Mouse (Mus musculus) small intestine, adult 2 months (tissue): ENCODE measurements at regions not wholly inside any gene's neighbourhood (a gene's known extent, or its start where the extent isn't known, plus 50 kb on each side); places are given as distances from the start of the nearest gene placed in this dataset.

Experiments used
- H3K27ac ChIP-seq: fragments of 200-500 bp; 2 replicates; pipeline ENCODE4 v1.5.1; 2012; ENCODE audit warnings: low read depth, low read length, control low read depth, inconsistent platforms; ENCODE audit not compliant: insufficient read depth
- H3K27me3 ChIP-seq: fragments of 200-500 bp; 2 replicates; pipeline ENCODE4 v1.6.1; 2012; ENCODE audit warnings: mild to moderate bottlenecking, moderate library complexity, low read length, inconsistent platforms; ENCODE audit not compliant: control insufficient read depth, insufficient read depth
- H3K36me3 ChIP-seq: fragments of 200-500 bp; 2 replicates; pipeline ENCODE4 v1.6.1; 2012; ENCODE audit warnings: mild to moderate bottlenecking, low read length, control low read depth, inconsistent platforms; ENCODE audit not compliant: control insufficient read depth, insufficient read depth
- H3K4me1 ChIP-seq: fragments of 200-500 bp; 2 replicates; pipeline ENCODE4 v1.6.1; 2012; ENCODE audit warnings: low read length, inconsistent platforms, mixed read lengths; ENCODE audit not compliant: control insufficient read depth, insufficient read depth, insufficient read length
- H3K4me3 ChIP-seq: fragments of 200-500 bp; 2 replicates; pipeline ENCODE4 v1.5.1; 2012; ENCODE audit warnings: low read depth, mild to moderate bottlenecking, control low read depth, inconsistent platforms, low read length, moderate library complexity
- CTCF ChIP-seq: fragments of 200-500 bp; IDR thresholded peaks from 2 replicates; pipeline ENCODE4 v1.5.1; 2012; ENCODE audit warnings: low read depth, mild to moderate bottlenecking, control low read depth, inconsistent platforms, low read length, moderate library complexity, mixed read lengths; ENCODE audit not compliant: insufficient replicate concordance, insufficient read length; ENCODE audit errors: extremely low read depth
- POLR2A ChIP-seq: fragments of 200-500 bp; IDR thresholded peaks from 2 replicates; pipeline ENCODE4 v1.6.1; 2012; ENCODE audit warnings: low read depth, mild to moderate bottlenecking, control low read depth, inconsistent platforms, low read length, moderate library complexity
- WGBS: fragments of 180-500 bp; shearing (Covaris S2); methylation state at CpG from one replicate; pipeline ENCODE4 v1.1.7; 2018; 5-methylcytosine and 5-hydroxymethylcytosine counted together

DNA sequence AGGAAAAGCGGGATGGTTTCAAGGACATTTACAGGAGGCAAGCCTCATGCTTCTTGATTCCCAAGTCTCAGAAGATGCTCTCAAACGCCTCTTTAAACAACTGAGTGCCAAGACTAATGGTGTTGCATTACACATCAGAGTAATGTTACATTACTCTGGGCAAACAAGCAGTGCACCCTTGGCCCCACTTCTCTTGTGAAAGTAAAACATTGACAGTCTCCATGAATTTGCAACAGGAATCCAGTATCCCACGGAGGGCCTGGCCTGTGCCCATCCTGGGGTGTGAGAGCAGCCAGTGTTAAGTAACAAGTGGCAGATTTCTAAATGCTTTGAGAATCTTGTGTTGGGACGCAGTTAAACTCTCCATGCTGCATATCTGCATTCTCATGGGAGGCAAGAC is 194.3 kb upstream of the Adra1b start:
- Histone ChIP-seq H3K4me3 (no peak overlapping the region), H3K27ac (no peak overlapping the region), H3K27me3 (no peaks in the 10 kb centered on the region), H3K4me1 (no peaks in the 10 kb centered on the region), H3K36me3 (no peaks in the 10 kb centered on the region)
- 53% methylated on average over 4 of the region's 4 CpGs for WGBS
- TF ChIP-seq CTCF (no peak), POLR2A (no peak)

DNA sequence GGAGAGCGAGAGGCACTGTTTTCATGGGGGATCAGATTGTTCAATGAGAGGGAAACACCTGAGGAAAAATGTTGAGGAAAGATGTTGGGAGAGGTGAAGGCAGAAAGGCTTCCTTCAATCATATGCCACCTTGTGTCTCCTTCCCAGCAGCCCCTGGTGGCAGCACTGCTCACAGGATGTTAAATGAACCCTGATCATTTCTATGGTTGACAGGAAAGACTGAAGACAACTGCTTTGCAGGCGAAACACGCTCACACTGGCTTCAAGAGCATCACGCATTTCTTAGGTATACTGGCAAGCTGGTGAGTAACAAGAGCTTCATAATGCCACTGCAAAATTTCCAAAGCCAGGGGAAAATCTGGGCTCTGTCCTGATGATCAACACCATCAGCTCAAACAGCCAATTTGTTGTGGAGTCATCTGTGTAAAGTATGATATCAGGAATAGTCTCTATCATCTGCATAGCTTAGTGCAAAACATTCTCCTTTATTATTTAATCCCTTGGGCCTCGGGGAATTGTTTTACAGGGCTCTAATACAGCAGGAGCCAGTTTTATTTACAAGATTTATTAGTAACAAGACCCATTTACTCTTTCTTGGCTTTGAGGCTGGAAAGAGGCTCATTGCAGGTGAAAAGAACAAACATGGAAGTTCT is 202.3 kb upstream of the Adra1b start:
- no peak for TF ChIP-seq CTCF
- no peak for TF ChIP-seq POLR2A
- 70% methylated on average over 5 of the region's 5 CpGs for WGBS
- no peak overlapping the region for H3K4me3 ChIP-seq
- H3K27me3 ChIP-seq: no peaks in the 10 kb centered on the region
- no peak overlapping the region for H3K27ac ChIP-seq
- no peaks in the 10 kb centered on the region for H3K36me3 ChIP-seq
- H3K4me1 ChIP-seq: no peaks in the 10 kb centered on the region

DNA sequence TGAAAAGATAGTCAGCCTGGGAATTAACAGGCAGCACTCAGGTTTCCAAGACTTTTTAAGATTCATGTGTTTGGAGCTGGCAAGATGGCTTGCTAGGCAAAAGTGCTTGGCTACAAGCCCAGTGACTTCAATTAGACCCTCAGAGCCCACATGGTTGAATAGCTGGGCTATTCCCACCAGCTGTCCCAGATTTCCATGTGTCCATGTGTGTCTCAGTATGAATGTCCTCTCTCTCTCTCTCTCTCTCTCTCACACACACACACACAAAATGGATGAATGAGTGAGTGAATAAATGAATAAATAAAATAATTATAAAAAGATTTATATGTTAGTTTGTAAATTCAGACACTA is 202.8 kb upstream of the Adra1b start:
- no peak overlapping the region for H3K4me3 ChIP-seq
- no peaks in the 10 kb centered on the region for H3K27me3 ChIP-seq
- TF ChIP-seq POLR2A: no peak
- TF ChIP-seq CTCF: no peak
- no peaks in the 10 kb centered on the region for H3K4me1 ChIP-seq
- H3K36me3 ChIP-seq: no peaks in the 10 kb centered on the region
- H3K27ac ChIP-seq: no peak overlapping the region

DNA sequence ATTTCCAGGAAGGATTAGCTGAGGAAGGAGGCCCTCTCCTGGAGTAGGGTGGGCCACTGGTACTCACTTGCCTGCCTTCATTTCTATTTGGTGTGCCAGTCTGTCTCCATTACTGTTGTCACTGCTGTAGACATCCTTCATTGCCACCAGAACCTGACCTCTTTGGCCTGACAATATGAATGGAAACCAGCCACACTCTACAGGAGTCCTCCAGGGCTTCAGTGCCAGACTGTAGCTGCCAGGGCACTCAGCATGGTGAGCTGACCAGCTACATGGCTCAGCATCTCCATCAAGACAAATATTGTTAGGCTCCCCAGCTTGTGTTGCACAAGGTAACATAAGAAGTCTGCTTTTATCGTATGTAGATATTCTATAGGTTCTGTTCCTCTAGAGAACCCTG is 205.2 kb upstream of the Adra1b start:
- no peaks in the 10 kb centered on the region for H3K36me3 ChIP-seq
- no peaks in the 10 kb centered on the region for H3K4me1 ChIP-seq
- TF ChIP-seq POLR2A (no peak), CTCF (no peak)
- 90% methylated on average over 1 of the region's 1 CpGs for WGBS
- no peak overlapping the region for H3K4me3 ChIP-seq
- no peaks in the 10 kb centered on the region for H3K27me3 ChIP-seq
- H3K27ac ChIP-seq: no peak overlapping the region

DNA sequence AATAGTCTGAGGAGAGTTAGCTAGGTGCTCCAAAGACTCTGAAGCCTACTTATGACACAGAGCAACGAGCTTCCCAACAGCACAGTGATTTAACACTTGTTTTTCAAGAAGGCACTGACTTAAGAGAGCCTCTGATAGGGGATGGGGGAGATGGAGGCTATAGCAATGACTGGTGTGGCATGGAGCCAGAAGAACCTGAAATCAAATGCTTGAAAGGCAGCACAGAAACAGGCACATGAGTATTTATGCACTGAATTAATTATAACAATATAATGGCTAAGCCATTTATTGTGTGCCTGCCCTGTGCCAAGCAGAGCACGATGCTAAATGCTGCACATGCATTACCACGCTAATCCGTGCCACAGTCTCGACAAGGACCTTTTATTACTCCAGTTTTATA is 210.5 kb upstream of the Adra1b start:
- no peaks in the 10 kb centered on the region for H3K36me3 ChIP-seq
- H3K27me3 ChIP-seq: no peaks in the 10 kb centered on the region
- H3K4me3 ChIP-seq: no peak overlapping the region
- no peaks in the 10 kb centered on the region for H3K4me1 ChIP-seq
- H3K27ac ChIP-seq: no peak overlapping the region
- WGBS: 56% methylated on average over 5 of the region's 5 CpGs
- TF ChIP-seq CTCF: no peak
- TF ChIP-seq POLR2A: no peak

DNA sequence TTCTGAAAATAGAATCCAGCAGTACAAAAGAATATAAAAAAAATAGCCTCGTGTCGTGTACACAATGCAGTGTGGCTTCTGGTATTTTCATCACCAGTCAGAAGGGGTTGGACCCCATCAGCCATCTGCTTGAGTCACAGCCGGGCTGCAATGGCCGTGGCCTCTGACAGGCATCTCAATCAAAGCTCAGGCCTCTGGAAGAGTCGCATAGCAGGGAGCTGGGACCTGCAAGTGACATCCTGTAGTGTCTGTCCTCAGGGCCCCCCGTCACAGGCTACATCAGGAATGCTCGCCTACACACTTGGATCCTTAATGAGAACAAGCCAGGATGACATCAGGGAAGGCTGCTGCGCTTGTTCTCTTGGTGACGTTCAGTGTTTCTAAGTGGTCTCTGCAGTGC is 226.1 kb upstream of the Adra1b start:
- 74% methylated on average over 9 of the region's 9 CpGs for WGBS
- no peak overlapping the region for H3K27ac ChIP-seq
- no peaks in the 10 kb centered on the region for H3K27me3 ChIP-seq
- TF ChIP-seq POLR2A: no peak
- TF ChIP-seq CTCF: no peak
- H3K36me3 ChIP-seq: no peaks in the 10 kb centered on the region
- H3K4me3 ChIP-seq: no peak overlapping the region
- H3K4me1 ChIP-seq: no peaks in the 10 kb centered on the region

DNA sequence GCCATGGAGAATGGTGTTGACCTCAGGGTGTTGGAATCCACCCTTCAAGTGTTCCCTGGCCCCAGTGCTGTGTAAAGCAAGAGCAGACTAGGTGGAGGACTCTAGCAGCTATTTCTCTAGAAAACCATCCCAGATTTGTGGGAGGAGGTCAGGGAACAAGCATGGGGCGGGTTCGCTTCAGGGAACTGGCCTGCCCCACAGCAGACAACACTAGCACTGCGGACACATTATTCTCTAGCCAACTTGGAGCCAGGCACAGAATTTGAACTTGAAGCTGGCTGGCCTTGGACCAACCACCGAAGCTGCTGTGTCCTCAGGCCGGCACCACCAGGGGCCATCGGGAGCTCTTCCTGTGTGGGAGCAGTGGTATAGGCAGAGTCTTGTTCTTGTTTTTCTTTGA is 227.5 kb upstream of the Adra1b start:
- no peak overlapping the region for H3K4me3 ChIP-seq
- no peaks in the 10 kb centered on the region for H3K4me1 ChIP-seq
- no peaks in the 10 kb centered on the region for H3K27me3 ChIP-seq
- WGBS: 87% methylated on average over 6 of the region's 6 CpGs
- TF ChIP-seq POLR2A: no peak
- TF ChIP-seq CTCF: no peak
- no peak overlapping the region for H3K27ac ChIP-seq
- no peaks in the 10 kb centered on the region for H3K36me3 ChIP-seq

DNA sequence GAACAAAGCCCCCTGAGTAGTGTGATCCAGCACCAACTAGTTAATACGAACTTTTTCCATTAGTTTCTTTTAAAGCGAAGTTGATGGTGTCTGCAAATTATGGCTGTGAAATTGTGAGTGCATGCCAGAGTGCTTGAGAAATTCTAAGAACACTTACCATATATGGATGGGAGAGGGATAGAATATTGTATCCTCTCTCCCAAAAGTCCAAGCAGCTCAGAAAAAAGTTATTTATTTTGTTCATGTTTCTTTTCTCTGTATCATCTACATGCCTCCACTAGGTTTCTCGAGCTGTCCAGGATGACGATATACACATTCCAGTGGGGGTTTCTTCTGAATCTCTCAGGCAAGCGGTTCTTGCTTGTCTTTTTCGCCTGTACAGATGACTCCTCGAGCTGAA is 232.2 kb upstream of the Adra1b start:
- Histone ChIP-seq H3K27ac (no peak overlapping the region), H3K36me3 (no peaks in the 10 kb centered on the region), H3K4me1 (no peaks in the 10 kb centered on the region), H3K4me3 (no peak overlapping the region), H3K27me3 (no peaks in the 10 kb centered on the region)
- no peak for TF ChIP-seq POLR2A
- TF ChIP-seq CTCF: no peak
- 68% methylated on average over 7 of the region's 7 CpGs for WGBS
